Mouse (Mus musculus): ENCODE data around the gene Kctd4.

- TF ChIP-seq ZMIZ1 (IDR thresholded peaks at IDR 0.05; ENCODE audit: low read depth, low read length) (no peak), SMC3 (IDR thresholded peaks at IDR 0.05; ENCODE audit: low read depth, low read length) (no peak), EP300 (IDR thresholded peaks at IDR 0.05; ENCODE audit: low read depth in 1 of 2, low read length in 2 of 2) (no peak), POLR2AphosphoS2 (IDR thresholded peaks at IDR 0.05; ENCODE audit: low read length) (no peak), POLR2A (IDR thresholded peaks at IDR 0.05; ENCODE audit: control insufficient read depth in 1 of 2, insufficient read depth in 1 of 2, low read depth in 1 of 2, low read length in 2 of 2, poor library complexity in 1 of 2) (no peak), ELF1 (IDR thresholded peaks at IDR 0.05; ENCODE audit: low read depth, low read length) (no peak), E2F4 (IDR thresholded peaks at IDR 0.05; ENCODE audit: borderline replicate concordance, low read depth, low read length) (no peak), CTCF (IDR thresholded peaks at IDR 0.05 in 2 of 3, conservative IDR thresholded peaks at IDR 0.05 in 1 of 3; ENCODE audit: control insufficient read depth in 1 of 3, insufficient read depth in 1 of 3, low read depth in 2 of 3, low read length in 3 of 3, poor library complexity in 1 of 3, severe bottlenecking in 1 of 3) (no peak), MAFK (IDR thresholded peaks at IDR 0.05; ENCODE audit: borderline replicate concordance, low read depth, low read length) (no peak), ZKSCAN1 (IDR thresholded peaks at IDR 0.05; ENCODE audit: low read depth, low read length) (no peak), GATA1 (IDR thresholded peaks at IDR 0.05; ENCODE audit: low read depth, low read length) (no peak), MXI1 (IDR thresholded peaks at IDR 0.05; ENCODE audit: low read depth, low read length) (no peak), HCFC1 (IDR thresholded peaks at IDR 0.05; ENCODE audit: low read depth, low read length) (no peak)
Observed at GRCm38 (mm10) chr14:75967291-75967690, 12.5 kb downstream of the Kctd4 start.
